Mouse (Mus musculus) neutrophil, adult 5-6 weeks (primary cell): ENCODE measurements at regions not wholly inside any gene's neighbourhood (a gene's known extent, or its start where the extent isn't known, plus 50 kb on each side); places are given as distances from the start of the nearest gene placed in this dataset.
"Not testable (repeated sequence)": the region's sequence is repeated elsewhere in the genome, so short reads cannot be mapped to it uniquely, and the experiment has no call there.

Experiments used
- ATAC-seq: fragments of 151-379, 151-347 bp; 2 replicates; pipeline ENCODE4 v1.8.0; 2017; ENCODE audit warnings: mild to moderate bottlenecking, moderate TSS enrichment; ENCODE audit not compliant: insufficient number of reproducible peaks, poor library complexity, low FRiP score, severe bottlenecking; ENCODE audit errors: extremely low read depth

- no peak for ATAC-seq
Measured at GRCm38 (mm10) chr3:8017489-8017888, 1397.2 kb upstream of the 1700008P02Rik start.

- ATAC-seq, result no peak
Measured at GRCm38 (mm10) chr3:8016945-8017344, 1396.7 kb upstream of the 1700008P02Rik start.

- no peak for ATAC-seq
Measured at GRCm38 (mm10) chr3:8009966-8010365, 1389.7 kb upstream of the 1700008P02Rik start.

GRCm38 (mm10) chr3:8006708-8007395 lies 1386.6 kb upstream of the 1700008P02Rik start:
- ATAC-seq, result no peak

- no peak for ATAC-seq
Measured at GRCm38 (mm10) chr3:8006273-8006672, 1386.0 kb upstream of the 1700008P02Rik start.

GRCm38 (mm10) chr3:8005684-8006083 lies 1385.4 kb upstream of the 1700008P02Rik start:
- not testable (repeated sequence) for ATAC-seq

- ATAC-seq, result no peak
Measured at GRCm38 (mm10) chr3:8004271-8004670, 1384.0 kb upstream of the 1700008P02Rik start.

- no peak for ATAC-seq
Measured at GRCm38 (mm10) chr3:8001027-8001426, 1380.8 kb upstream of the 1700008P02Rik start.

GRCm38 (mm10) chr3:7992322-7992721 lies 1372.1 kb upstream of the 1700008P02Rik start:
- ATAC-seq, result no peak

- ATAC-seq, result no peak
Measured at GRCm38 (mm10) chr3:7973287-7973686, 1353.0 kb upstream of the 1700008P02Rik start.

- ATAC-seq, result no peak
Measured at GRCm38 (mm10) chr3:7953911-7954310, 1333.7 kb upstream of the 1700008P02Rik start.

- ATAC-seq, result no peak
Measured at GRCm38 (mm10) chr3:7943646-7944381, 1323.6 kb upstream of the 1700008P02Rik start.
